Mouse (Mus musculus) MN1 (cell line): Measurements from ENCODE around the gene Rnase2a.
"Not testable (repeated sequence)": the region's sequence is repeated elsewhere in the genome, so short reads cannot be mapped to it uniquely, and the experiment has no call there.

Source experiments
- DNase-seq: peaks from one replicate; pipeline ENCODE4 v3.0.0-alpha.2; 2016; ENCODE audit warnings: low spot score

Rnase2a gene

DNA sequence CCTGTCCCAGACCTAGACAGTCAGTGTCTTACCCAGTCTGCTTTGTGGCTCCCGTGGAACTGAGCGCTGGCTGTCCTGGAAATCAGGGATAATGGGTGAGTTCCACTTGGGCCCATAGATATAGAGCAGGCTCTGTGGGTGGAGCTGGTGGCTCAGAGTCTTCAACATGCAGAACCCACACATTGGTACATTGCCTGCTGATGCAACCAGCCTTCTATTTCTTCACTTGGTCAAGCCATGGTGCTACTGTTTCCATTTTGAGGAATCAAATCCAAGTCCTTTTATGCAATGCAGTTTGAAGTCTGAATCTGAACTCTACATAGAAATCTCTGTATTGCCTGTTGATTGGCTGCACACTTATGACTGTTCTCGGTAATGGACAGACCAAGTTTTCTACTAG lies at the start of gene Rnase2a:
Rnase2a (minus strand) TSS at position 72 of the 400 bp plus-strand sequence.
- DNase-seq, result no peak

DNA sequence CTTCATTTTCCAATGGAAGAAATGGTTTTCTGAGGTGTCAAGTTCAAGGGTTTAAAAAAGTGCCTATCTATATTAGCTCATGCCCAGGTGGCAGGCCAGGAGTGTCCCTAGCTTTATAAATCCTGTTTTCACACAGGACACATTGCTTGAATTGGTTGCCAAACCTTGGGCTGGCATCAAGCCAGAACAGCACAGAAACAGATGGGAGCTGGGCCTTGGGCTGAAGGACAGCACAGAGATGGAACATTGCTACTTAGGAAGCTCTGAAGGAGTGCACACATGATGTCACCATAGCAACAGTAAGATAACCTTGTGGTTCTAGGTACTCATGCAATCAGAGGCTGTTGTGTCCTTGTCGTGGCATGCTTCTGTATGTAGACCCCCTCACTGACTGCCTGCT lies 35.6 kb upstream of the Rnase2a start:
- no peak for DNase-seq

DNA sequence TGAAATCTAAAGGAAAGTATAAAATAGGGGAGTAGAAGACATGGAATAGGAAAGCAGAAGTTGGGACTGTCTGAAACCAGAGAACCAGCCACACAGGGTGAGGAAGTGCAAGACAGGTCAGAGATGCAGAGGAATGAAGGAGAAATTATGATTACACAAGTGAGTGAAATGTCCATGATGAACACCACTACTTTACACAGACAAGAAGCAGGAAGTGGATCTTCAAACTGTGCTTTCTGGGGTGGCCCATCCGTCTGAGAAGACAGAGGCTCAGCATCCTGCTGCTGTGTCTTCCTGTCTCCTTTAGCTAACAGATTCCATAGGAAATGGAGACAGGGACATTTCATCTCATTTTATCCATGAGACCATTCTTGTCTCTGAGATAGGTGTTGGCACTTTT lies 22.6 kb upstream of the Rnase2a start:
- not testable (repeated sequence) for DNase-seq

DNA sequence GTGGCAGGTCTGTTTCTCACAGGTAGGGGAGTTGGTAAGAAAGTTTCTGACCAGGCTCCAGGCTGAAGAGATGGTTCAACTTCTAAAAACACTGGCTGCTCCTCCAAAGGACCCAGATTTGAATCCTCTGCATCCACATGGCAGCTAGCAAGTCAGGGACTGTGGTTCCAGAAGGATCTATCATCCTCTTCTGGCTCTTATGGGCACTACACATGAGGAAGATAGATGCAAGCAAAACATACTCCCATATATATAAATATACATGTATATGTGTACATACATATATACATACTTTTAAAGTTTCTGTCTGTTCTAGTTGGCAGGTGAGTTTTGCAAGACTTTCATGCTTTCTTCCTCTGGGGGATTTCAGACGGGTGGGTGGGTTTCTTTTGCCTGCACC lies 12.8 kb upstream of the Rnase2a start:
- DNase-seq, result no peak

DNA sequence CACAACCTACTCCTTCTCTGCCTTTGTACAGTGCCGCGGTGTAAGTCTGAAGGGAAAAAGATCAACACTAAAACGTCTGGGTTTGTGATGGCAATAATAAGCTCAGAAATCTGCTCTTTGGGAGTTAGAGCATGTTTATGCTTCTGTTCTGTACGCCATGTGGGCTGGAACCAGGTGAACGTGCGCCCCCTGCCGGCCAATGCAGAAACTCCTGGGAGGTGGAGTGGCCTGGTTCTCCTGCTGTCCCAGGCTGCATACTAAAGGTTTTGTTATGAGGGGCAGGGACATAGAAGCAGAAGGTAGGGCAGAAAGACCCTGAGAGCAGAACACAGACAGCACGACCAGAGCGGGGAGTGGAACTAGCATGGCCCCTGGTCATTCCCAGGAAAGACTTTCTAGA lies 10.2 kb upstream of the Rnase2a start:
- peak; percentile 7 for DNase-seq

DNA sequence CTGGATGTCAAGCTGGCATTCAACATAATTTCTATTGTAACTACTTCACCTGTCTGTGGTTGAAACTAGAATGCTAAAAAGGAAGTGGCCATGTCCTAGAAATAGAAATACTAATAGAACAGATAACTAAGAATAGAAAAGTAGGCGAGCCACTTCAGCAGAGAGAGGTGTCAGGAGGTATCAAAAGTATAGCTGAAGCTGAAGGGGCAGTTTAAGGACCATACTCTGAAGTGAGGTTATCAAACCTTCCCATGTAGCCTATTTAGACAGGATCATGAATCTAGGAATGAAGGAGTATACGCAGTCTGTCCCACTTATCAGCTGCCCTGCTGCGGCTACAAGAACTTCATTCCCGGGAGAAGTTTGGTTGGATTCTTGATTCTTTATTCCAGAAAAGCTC lies 9.8 kb upstream of the Rnase2a start:
- no peak for DNase-seq

DNA sequence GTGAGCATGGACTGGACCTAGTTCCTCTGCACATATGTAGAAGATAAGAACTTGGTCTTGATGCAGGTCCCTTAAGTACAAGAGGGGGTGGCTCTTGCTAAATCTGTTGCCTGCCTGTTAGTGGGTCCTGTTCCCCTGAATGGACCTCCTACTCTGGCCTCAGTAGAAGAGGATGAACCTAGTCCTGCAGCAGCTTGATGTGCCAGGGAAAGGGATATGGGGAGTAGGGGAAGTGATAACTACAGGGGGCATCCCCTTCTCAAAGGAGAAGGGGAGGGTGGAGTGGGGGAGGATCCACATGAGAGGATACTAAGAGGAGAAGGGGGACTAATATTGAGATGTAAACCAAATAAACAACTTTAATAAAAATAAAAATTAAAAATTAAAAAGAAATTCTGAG lies 6.5 kb upstream of the Rnase2a start:
- DNase-seq, result no peak

DNA sequence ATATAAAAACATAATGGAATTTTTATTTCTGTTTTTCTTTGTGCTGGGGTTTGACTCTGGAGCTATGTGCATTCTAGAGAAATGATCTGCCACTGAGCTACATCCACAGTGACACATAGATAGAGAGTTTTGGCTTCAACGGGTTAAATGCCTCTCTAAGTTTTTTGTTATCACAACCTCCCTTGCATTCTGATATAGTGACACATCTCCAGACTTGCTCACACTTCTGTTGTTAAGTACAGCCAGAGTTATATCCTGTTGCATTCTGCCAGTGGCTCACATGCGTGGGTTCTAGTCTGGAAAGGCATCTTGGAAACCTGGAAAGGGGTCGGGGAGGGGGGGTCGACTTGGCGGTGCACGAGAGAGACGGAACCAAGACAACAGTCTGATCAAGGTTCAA lies 3.8 kb upstream of the Rnase2a start:
- no peak for DNase-seq

DNA sequence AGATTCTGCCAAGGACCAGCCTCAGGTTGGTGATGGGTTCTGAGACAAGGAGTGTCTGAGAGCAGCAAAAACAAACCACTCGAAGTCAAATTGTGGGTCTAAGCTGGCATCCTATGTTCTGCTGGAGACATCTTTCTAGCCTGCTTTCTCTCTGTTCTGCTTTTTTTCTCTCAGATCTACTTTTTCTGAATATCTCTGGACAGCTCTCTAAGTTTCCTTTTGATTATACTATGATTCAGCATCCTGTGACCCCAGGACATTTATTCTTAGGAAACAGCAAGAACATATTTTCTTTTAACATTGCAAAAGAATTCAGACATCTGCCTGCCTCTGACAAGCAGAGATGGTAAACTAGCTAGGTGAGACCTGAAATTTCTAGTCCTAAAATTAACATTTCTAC lies 2.3 kb downstream of the Rnase2a start:
- DNase-seq, result no peak

DNA sequence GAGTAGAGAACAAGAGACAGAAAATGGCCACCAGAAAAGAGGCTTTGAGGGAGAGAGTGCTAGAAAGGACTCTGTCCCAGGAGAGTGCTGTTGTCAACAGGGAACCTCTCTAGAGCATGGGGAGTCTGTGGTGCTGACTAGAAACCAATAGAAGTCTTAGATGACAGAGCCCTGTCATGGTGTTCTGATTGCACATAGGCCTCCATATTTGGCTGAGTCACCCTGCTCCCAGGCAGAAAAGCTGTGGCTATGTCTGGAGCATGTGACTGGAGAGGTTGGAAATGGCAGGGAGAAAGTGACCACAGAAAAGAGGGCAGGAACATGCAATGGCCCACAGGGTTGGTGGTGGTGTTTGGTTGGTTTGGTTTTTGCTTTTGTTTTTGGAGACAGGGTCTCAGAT lies 3.7 kb downstream of the Rnase2a start:
- DNase-seq, result not testable (repeated sequence)

DNA sequence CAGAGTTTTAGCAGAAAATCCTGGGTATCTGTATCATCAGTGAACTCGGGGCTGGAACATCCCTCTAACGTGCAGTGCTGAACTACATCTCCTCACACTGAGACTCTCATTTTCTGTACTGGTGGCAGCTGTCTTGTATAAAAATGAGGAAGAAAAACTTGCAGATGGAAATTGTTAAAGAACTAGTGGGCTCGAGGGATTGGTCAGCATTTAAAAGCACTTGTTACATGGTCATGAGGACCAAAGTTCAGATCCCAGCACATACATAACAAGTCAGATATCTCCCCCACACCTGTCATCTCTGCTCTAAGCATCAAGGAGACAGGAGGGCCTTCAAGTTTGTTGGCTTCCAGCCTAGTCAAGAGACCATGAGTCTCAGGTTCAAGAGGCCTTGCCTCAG lies 5.6 kb downstream of the Rnase2a start:
- DNase-seq, result no peak

DNA sequence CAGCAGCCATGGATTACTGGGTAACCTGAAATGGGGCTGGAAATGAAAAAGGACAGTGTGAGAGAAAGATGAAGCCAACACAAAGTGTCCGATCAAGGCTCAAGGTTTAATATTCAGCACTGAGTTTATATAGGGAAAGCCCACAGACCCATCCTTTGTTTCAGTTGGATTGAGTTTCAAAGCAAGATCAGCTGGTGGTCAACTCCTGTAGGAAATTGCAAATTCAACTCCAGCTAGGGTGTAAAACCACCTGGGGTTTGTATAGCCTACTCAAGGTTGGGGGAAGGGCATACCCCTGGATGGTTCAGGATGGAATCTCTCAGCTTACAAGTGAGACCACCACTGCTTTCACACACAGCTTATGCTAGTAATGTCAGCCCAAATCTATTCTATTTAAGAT lies 8.2 kb downstream of the Rnase2a start:
- DNase-seq, result no peak

DNA sequence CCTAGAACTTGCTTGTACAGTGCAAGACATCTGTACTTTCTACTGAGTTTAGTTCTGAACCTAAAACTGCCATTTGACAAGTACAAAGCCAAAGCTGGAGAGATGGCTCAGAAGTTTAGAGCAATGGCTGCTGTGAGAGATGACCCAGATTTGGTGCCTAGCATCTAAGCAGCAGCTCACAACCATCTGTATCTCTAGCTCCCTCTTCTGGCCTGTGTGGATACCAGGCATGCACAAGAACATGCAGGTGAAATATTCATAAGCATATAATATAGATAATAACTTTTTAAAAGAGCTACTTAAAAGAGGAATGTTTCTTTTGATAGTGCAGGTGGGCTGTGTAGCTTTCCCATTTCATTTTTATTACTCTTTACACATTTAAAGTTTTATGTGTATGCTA lies 15.0 kb downstream of the Rnase2a start:
- DNase-seq, result no peak

DNA sequence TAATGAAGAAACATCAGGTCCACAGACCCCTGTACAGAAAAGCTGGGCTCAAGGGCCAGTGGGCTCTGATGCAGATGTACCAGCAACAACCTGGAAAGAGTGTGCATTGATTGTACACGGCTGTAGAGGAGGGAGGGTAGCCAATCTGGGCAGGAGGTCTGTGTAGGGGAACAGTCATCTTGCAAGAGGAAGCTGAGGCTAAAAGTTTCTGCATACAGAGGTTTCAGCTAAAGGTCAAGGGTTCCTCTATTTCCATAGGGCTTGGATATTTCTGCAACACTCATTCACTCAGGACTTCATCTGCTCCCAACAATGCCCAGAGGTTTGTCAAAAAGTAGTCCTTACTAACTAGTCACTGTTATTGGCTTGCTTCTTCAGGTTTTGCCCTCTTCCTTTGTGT lies 18.4 kb downstream of the Rnase2a start:
- DNase-seq, result not testable (repeated sequence)

DNA sequence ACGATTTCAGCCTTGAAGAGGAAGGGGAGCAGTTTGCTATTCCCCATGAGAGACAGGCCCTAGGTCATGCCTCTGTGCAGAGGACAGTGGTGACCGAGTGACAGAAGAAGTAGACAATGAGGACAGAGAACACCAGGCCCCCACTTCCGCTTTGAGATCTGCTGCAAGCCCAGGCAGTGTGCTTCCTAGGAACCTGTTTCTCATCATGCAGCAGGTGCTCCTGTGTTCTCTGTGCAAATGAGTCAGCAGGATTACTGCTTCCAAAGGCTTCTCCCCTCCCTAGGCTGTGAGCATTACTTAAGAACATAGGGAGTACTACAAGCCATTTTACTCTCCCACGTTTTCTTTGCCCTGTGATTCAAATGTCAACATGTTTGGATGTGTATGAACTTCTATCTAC lies 26.3 kb downstream of the Rnase2a start:
- not testable (repeated sequence) for DNase-seq

DNA sequence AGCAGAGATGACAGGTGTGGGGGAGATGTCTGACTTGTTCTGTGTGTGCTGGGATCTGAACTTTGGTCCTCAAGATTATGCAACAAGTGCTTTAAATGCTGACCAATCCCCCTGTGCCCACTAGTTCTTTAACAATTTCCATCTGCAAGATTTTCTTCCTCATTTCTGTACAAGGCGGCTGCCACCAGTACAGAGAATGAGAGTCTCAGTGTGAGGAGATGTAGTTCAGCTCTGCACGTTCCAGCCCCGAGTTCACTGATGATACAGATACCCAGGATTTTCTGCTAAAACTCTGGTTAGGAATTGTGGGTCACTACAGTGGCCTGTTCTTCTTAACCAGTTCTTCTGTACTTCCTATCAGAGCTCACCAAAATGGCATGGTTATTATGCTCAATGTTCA lies 35.8 kb downstream of the Rnase2a start:
- DNase-seq, result not testable (repeated sequence)
